Mouse (Mus musculus): ENCODE measurements around the gene Tnrc18. TPM values are rescaled to one million over a fixed set of nuclear protein-coding genes. Genes with fewer than 3 reads are reported as not detected.

The Tnrc18 gene
- polyA plus RNA-seq, 1 experiment from 2014 or later: 40.4 TPM

- H3K4me2 ChIP-seq: no peak overlapping the region
- peak; percentile 21; the same call in 1 of the 2 replicates for TF ChIP-seq CTCF (IDR thresholded peaks at IDR 0.05; ENCODE audit: low read depth)
- ATAC-seq (ENCODE audit: insufficient read depth) (no peak), DNase-seq (no peak)
- no peaks in the 10 kb centered on the region for H3K27me3 ChIP-seq (ENCODE audit: insufficient read depth, low read length)
- no peak overlapping the region for H3K27ac ChIP-seq (ENCODE audit: low read depth)
- WGBS: 83% methylated on average over 13 of the region's 13 CpGs
- no peaks in the 10 kb centered on the region for H3K9me3 ChIP-seq (ENCODE audit: low read depth, low read length)
- no peaks in the 10 kb centered on the region for H3K4me1 ChIP-seq (ENCODE audit: insufficient read depth)
- no peak overlapping the region for H3K9ac ChIP-seq
- no peak overlapping the region for H3K4me3 ChIP-seq (ENCODE audit: low read depth, low read length)
- H3K36me3 ChIP-seq (ENCODE audit: insufficient read depth): peaks cover 74% of the 10 kb centered on the region
Observed at GRCm38 (mm10) chr5:142776080-142776479, 41.4 kb downstream of the Tnrc18 start.

GRCm38 (mm10) chr5:142774771-142775170, 42.7 kb downstream of the Tnrc18 start:
- H3K36me3 ChIP-seq (ENCODE audit: insufficient read depth): peaks cover 82% of the 10 kb centered on the region
- H3K27me3 ChIP-seq (ENCODE audit: insufficient read depth, low read length): no peaks in the 10 kb centered on the region
- 82% methylated on average over 5 of the region's 5 CpGs for WGBS
- ATAC-seq (ENCODE audit: insufficient read depth) (no peak), DNase-seq (no peak)
- no peak overlapping the region for H3K9ac ChIP-seq
- H3K4me2 ChIP-seq: no peak overlapping the region
- no peak for TF ChIP-seq CTCF (IDR thresholded peaks at IDR 0.05; ENCODE audit: low read depth)
- no peaks in the 10 kb centered on the region for H3K9me3 ChIP-seq (ENCODE audit: low read depth, low read length)
- no peak overlapping the region for H3K4me3 ChIP-seq (ENCODE audit: low read depth, low read length)
- peaks cover 3% of the 10 kb centered on the region for H3K4me1 ChIP-seq (ENCODE audit: insufficient read depth)
- no peak overlapping the region for H3K27ac ChIP-seq (ENCODE audit: low read depth)

DNA sequence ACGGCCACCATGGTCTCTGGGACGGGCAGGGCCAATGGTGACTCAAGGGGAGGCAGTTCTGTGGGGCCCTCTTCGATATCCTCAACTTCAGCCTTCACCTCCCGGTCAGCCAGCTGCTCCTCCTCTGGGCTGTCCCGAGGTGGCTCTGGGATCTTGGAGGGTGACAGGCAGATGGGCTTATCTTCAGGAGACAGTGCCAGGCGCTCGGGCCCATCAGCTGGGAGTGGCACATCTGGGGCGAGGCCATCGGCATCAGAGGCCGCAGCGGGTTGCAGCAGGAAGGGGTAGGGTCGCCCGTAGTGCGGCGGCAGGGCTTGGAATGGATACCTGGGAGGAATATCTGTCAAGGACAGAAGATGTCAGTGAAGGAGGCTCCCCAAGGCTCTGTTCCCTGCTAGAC, 45.5 kb downstream of the Tnrc18 start:
- Histone ChIP-seq H3K9me3 (ENCODE audit: low read depth, low read length) (no peaks in the 10 kb centered on the region), H3K4me1 (ENCODE audit: insufficient read depth) (peaks cover 10% of the 10 kb centered on the region), H3K4me2 (no peak overlapping the region), H3K27me3 (ENCODE audit: insufficient read depth, low read length) (no peaks in the 10 kb centered on the region), H3K36me3 (ENCODE audit: insufficient read depth) (peaks cover 84% of the 10 kb centered on the region), H3K4me3 (ENCODE audit: low read depth, low read length) (no peak overlapping the region), H3K27ac (ENCODE audit: low read depth) (no peak overlapping the region), H3K9ac (no peak overlapping the region)
- no peak for ATAC-seq (ENCODE audit: insufficient read depth)
- no peak for DNase-seq
- 83% methylated on average over 15 of the region's 15 CpGs for WGBS
- no peak for TF ChIP-seq CTCF (IDR thresholded peaks at IDR 0.05; ENCODE audit: low read depth)

DNA sequence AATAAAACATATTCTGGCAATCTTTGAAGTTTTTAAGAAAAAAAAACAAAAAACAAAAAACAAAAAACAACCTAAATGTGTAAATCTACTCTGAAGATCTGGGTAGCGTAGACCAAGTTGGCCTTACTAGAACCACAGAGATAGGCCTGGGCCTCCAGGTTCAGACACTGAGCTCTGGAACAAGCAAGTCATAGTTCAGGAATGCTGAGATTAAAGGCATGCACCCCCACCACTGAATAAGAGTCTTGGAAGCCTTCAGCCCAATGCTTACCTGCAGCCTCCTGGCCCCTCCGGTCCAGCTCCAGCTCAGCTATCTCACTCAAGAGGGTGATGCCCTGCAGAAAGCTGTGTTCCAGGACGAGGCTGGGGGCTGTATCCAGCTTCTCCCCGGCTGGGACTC, 46.4 kb downstream of the Tnrc18 start:
- peaks cover 10% of the 10 kb centered on the region for H3K4me1 ChIP-seq (ENCODE audit: insufficient read depth)
- no peak overlapping the region for H3K4me2 ChIP-seq
- H3K9me3 ChIP-seq (ENCODE audit: low read depth, low read length): no peaks in the 10 kb centered on the region
- no peak overlapping the region for H3K27ac ChIP-seq (ENCODE audit: low read depth)
- no peak overlapping the region for H3K4me3 ChIP-seq (ENCODE audit: low read depth, low read length)
- 80% methylated on average over 4 of the region's 4 CpGs for WGBS
- H3K36me3 ChIP-seq (ENCODE audit: insufficient read depth): peaks cover 85% of the 10 kb centered on the region
- no peak overlapping the region for H3K9ac ChIP-seq
- no peak for TF ChIP-seq CTCF (IDR thresholded peaks at IDR 0.05; ENCODE audit: low read depth)
- no peak for DNase-seq
- ATAC-seq (ENCODE audit: insufficient read depth): no peak
- no peaks in the 10 kb centered on the region for H3K27me3 ChIP-seq (ENCODE audit: insufficient read depth, low read length)

DNA sequence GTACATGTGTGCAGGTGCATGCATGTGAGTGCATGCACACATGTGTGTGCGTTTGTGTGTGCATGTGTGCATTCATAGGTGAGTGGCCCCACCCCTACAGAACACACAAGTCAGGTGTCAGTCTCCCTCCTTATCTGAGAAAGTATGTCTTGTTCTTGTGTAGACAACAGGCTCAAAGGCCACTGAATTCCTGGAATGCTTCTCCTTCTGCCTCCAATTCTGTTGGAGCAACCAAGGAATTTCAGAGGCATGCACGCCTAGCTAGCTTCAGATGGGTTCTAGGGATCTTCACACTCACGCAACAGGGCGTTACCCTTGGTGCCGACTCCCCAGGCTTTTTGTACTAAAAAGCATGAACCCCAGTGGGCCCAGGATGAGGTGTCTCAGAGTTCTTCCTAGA, 47.8 kb downstream of the Tnrc18 start:
- H3K4me2 ChIP-seq: no peak overlapping the region
- H3K36me3 ChIP-seq (ENCODE audit: insufficient read depth): peaks cover 85% of the 10 kb centered on the region
- H3K9ac ChIP-seq: no peak overlapping the region
- ATAC-seq (ENCODE audit: insufficient read depth): no peak
- no peaks in the 10 kb centered on the region for H3K27me3 ChIP-seq (ENCODE audit: insufficient read depth, low read length)
- TF ChIP-seq CTCF (IDR thresholded peaks at IDR 0.05; ENCODE audit: low read depth): no peak
- H3K4me1 ChIP-seq (ENCODE audit: insufficient read depth): peaks cover 10% of the 10 kb centered on the region
- 61% methylated on average over 5 of the region's 5 CpGs for WGBS
- no peak overlapping the region for H3K4me3 ChIP-seq (ENCODE audit: low read depth, low read length)
- peak overlapping the region; percentile 75 for H3K27ac ChIP-seq (ENCODE audit: low read depth)
- peak; percentile 40 for DNase-seq
- no peaks in the 10 kb centered on the region for H3K9me3 ChIP-seq (ENCODE audit: low read depth, low read length)

- peak; percentile 58 for DNase-seq
- 46% methylated on average over 10 of the region's 10 CpGs for WGBS
Observed at GRCm38 (mm10) chr5:142768352-142769267, 48.9 kb downstream of the Tnrc18 start.

DNA sequence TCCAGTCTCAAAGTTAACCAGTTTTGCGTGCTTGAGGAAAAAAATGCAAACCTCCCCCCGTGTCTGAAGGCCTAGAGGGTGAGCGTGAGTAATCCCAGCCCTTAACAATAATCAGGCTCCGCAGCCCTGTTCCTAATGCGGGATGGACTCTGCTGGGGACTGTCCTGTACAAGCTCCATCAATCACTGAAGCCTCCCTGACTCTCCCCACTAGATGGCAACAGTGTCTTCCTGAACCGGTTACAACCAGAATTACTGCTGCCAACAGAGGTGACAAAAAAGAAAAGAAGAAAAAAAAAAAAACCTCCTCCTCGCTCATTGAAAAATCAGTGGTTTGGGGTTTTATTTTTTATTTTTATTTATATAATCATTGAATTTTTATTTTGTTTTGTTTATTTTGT, 49.5 kb downstream of the Tnrc18 start:
- no peak; the same call in 1 of the 2 replicates for ATAC-seq (ENCODE audit: insufficient read depth)
- H3K36me3 ChIP-seq (ENCODE audit: insufficient read depth): peaks cover 85% of the 10 kb centered on the region

More at GRCm38 (mm10) chr5:142768352-142769267, 48.9 kb downstream of the Tnrc18 start:
- Histone ChIP-seq H3K27ac (ENCODE audit: low read depth) (peak overlapping the region; percentile 75), H3K4me1 (ENCODE audit: insufficient read depth) (peaks cover 10% of the 10 kb centered on the region), H3K36me3 (ENCODE audit: insufficient read depth) (peaks cover 85% of the 10 kb centered on the region), H3K4me3 (ENCODE audit: low read depth, low read length) (no peak overlapping the region), H3K27me3 (ENCODE audit: insufficient read depth, low read length) (no peaks in the 10 kb centered on the region), H3K9ac (peak overlapping the region; percentile 20; the same call in 1 of the 2 replicates), H3K4me2 (no peak overlapping the region), H3K9me3 (ENCODE audit: low read depth, low read length) (no peaks in the 10 kb centered on the region)
- no peak for TF ChIP-seq CTCF (IDR thresholded peaks at IDR 0.05; ENCODE audit: low read depth)
- ATAC-seq (ENCODE audit: insufficient read depth): peak; percentile 41

More for the DNA sequence above, 49.5 kb downstream of the Tnrc18 start:
- no peaks in the 10 kb centered on the region for H3K27me3 ChIP-seq (ENCODE audit: insufficient read depth, low read length)
- H3K9me3 ChIP-seq (ENCODE audit: low read depth, low read length): no peaks in the 10 kb centered on the region
- peak; percentile 91 for DNase-seq
- H3K9ac ChIP-seq: no peak overlapping the region
- no peak overlapping the region for H3K4me2 ChIP-seq
- no peak overlapping the region for H3K4me3 ChIP-seq (ENCODE audit: low read depth, low read length)
- WGBS: 16% methylated on average over 7 of the region's 7 CpGs
- peak; percentile 76 for TF ChIP-seq CTCF (IDR thresholded peaks at IDR 0.05; ENCODE audit: low read depth)
- H3K27ac ChIP-seq (ENCODE audit: low read depth): no peak overlapping the region
- H3K4me1 ChIP-seq (ENCODE audit: insufficient read depth): peaks cover 10% of the 10 kb centered on the region
